8 mouse cellular contexts compared by ENCODE assay signal in the genomic region with DNA sequence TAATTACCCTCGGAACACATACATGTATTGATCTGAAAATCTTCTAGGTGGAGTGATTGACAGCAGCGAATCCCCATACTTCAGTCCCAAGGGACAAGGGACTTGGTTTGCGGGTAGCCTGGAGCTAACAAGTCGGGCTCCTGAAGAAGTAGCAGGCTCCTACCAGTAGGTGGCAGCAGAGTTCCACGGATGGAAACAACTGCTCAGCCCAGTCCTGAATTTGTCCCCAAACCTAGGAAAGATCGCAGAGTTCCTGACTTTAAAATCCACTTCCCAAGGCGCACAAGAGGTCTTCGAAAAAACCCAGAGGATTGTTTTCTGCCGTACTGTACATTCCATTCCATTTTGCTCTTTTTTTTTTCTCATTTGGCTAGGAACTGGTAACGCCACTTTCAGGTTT.
DNase-seq lines count a peak whose midpoint lies in the region; ATAC-seq and TF ChIP-seq lines count a peak whose summit lies in the region.

No protein-coding gene starts in this region.

- no peaks in the 10 kb centered on the region for H3K36me3 ChIP-seq in forebrain, embryonic 12.5 days (replicated peaks)
- no peaks in the 10 kb centered on the region for H3K36me3 ChIP-seq in heart, postnatal 0 days (replicated peaks; ENCODE audit: control insufficient read depth, insufficient read depth, low read length)
- no peaks in the 10 kb centered on the region for H3K36me3 ChIP-seq in liver, embryonic 14.5 days (replicated peaks; ENCODE audit: control insufficient read depth, insufficient read depth, low read depth)
- no peaks in the 10 kb centered on the region for H3K36me3 ChIP-seq in neural tube, embryonic 12.5 days
- no peaks in the 10 kb centered on the region for H3K36me3 ChIP-seq in stomach, postnatal 0 days (ENCODE audit: control insufficient read depth, insufficient read depth, low read length)

- no peak overlapping the region for H3K9ac ChIP-seq in forebrain, embryonic 12.5 days
- no peak overlapping the region for H3K9ac ChIP-seq in heart, postnatal 0 days (replicated peaks; ENCODE audit: low read depth, low read length)
- H3K9ac ChIP-seq in liver, embryonic 14.5 days (replicated peaks): no peak overlapping the region
- no peak overlapping the region for H3K9ac ChIP-seq in neural tube, embryonic 12.5 days
- no peak overlapping the region for H3K9ac ChIP-seq in stomach, postnatal 0 days (ENCODE audit: low read length)

- peak; percentile 91 for TF ChIP-seq CTCF in heart, postnatal 0 days (IDR thresholded peaks at IDR 0.05; ENCODE audit: low read depth)
- peak; percentile 92 for TF ChIP-seq CTCF in liver, embryonic 14.5 days (IDR thresholded peaks at IDR 0.05; ENCODE audit: low read depth)
- TF ChIP-seq CTCF in stomach, postnatal 0 days (IDR thresholded peaks at IDR 0.05; ENCODE audit: low read depth): peak; percentile 98

- H3K27me3 ChIP-seq in forebrain, embryonic 12.5 days: peaks cover 19% of the 10 kb centered on the region
- H3K27me3 ChIP-seq in heart, postnatal 0 days (ENCODE audit: control insufficient read depth, insufficient read depth, low read length): peaks cover 10% of the 10 kb centered on the region
- no peaks in the 10 kb centered on the region for H3K27me3 ChIP-seq in liver, embryonic 14.5 days (ENCODE audit: control insufficient read depth, insufficient read depth, low read length)
- no peaks in the 10 kb centered on the region for H3K27me3 ChIP-seq in neural tube, embryonic 12.5 days (replicated peaks)
- no peaks in the 10 kb centered on the region for H3K27me3 ChIP-seq in stomach, postnatal 0 days (ENCODE audit: control insufficient read depth, insufficient read depth, low read length)

- peak overlapping the region; percentile 38 for H3K4me2 ChIP-seq in forebrain, embryonic 12.5 days
- H3K4me2 ChIP-seq in heart, postnatal 0 days (ENCODE audit: low read depth, low read length): peak overlapping the region; percentile 60
- peak overlapping the region; percentile 22; the same call in 1 of the 2 replicates for H3K4me2 ChIP-seq in liver, embryonic 14.5 days (ENCODE audit: low read depth)
- H3K4me2 ChIP-seq in neural tube, embryonic 12.5 days (replicated peaks): peak overlapping the region; percentile 44
- H3K4me2 ChIP-seq in stomach, postnatal 0 days (replicated peaks; ENCODE audit: low read depth): peak overlapping the region; percentile 49

- peak; percentile 43 to 55 for DNase-seq in CD8-positive naive resting alpha-beta T cell, adult 2 months (ENCODE audit: low read depth in 2 of 2, low spot score in 2 of 2)
- peak; percentile 64 for DNase-seq in c-Kit-positive CD71-negative TER-119-negative erythroid progenitor cells, embryonic 14.5 days (ENCODE audit: low read depth)
- DNase-seq in heart, postnatal 0 days (ENCODE audit: low spot score): peak; percentile 74
- DNase-seq in kidney, postnatal 36 days: peak; percentile 81 to 92
- DNase-seq in liver, embryonic 14.5 days (ENCODE audit: low read depth in 3 of 3, low spot score in 3 of 3): peak; percentile 25 to 40 (median 30)
- peak; percentile 87 for DNase-seq in stomach, postnatal 0 days (ENCODE audit: low spot score)

- WGBS in forebrain, embryonic 12.5 days: 13% methylated on average over 10 of the region's 10 CpGs
- 9% methylated on average over 10 of the region's 10 CpGs for WGBS in heart, postnatal 0 days
- WGBS in liver, embryonic 14.5 days (ENCODE audit: insufficient replicate concordance): 10% methylated on average over 10 of the region's 10 CpGs
- 21% methylated on average over 10 of the region's 10 CpGs for WGBS in neural tube, embryonic 12.5 days
- WGBS in stomach, postnatal 0 days: 3% methylated on average over 10 of the region's 10 CpGs

- peak; percentile 84 for ATAC-seq in forebrain, embryonic 12.5 days (ENCODE audit: low FRiP score)
- ATAC-seq in heart, postnatal 0 days (ENCODE audit: insufficient read depth, low read depth): peak; percentile 64; the same call in 1 of the 2 replicates
- no peak for ATAC-seq in liver, embryonic 14.5 days (ENCODE audit: insufficient read depth)
- no peak for ATAC-seq in neural tube, embryonic 12.5 days (ENCODE audit: low FRiP score, low read depth)
- ATAC-seq in stomach, postnatal 0 days (ENCODE audit: low FRiP score, low TSS enrichment): peak; percentile 56; the same call in 1 of the 2 replicates

- no peaks in the 10 kb centered on the region for H3K9me3 ChIP-seq in forebrain, embryonic 12.5 days
- no peaks in the 10 kb centered on the region for H3K9me3 ChIP-seq in heart, postnatal 0 days (replicated peaks; ENCODE audit: control insufficient read depth, low read length)
- H3K9me3 ChIP-seq in liver, embryonic 14.5 days (ENCODE audit: control insufficient read depth, low read length): no peaks in the 10 kb centered on the region
- no peaks in the 10 kb centered on the region for H3K9me3 ChIP-seq in neural tube, embryonic 12.5 days
- H3K9me3 ChIP-seq in stomach, postnatal 0 days (ENCODE audit: control insufficient read depth, low read length): no peaks in the 10 kb centered on the region

- H3K27ac ChIP-seq in forebrain, embryonic 12.5 days: no peak overlapping the region
- no peak overlapping the region for H3K27ac ChIP-seq in heart, postnatal 0 days (ENCODE audit: low read depth)
- no peak overlapping the region for H3K27ac ChIP-seq in liver, embryonic 14.5 days
- no peak overlapping the region for H3K27ac ChIP-seq in neural tube, embryonic 12.5 days
- H3K27ac ChIP-seq in stomach, postnatal 0 days (replicated peaks): no peak overlapping the region

- TF ChIP-seq EP300 in heart, postnatal 0 days (IDR thresholded peaks at IDR 0.05; ENCODE audit: low read depth): no peak
- no peak for TF ChIP-seq EP300 in liver, embryonic 14.5 days (IDR thresholded peaks at IDR 0.05; ENCODE audit: low read depth)
- TF ChIP-seq EP300 in stomach, postnatal 0 days (optimal IDR thresholded peaks at IDR 0.05): no peak

- H3K4me3 ChIP-seq in forebrain, embryonic 12.5 days (replicated peaks): no peak overlapping the region
- peak overlapping the region; percentile 29 for H3K4me3 ChIP-seq in heart, postnatal 0 days (ENCODE audit: low read depth, low read length)
- no peak overlapping the region for H3K4me3 ChIP-seq in liver, embryonic 14.5 days (ENCODE audit: insufficient read depth in 1 of 2, low read depth in 2 of 2, low read length in 2 of 2)
- no peak overlapping the region for H3K4me3 ChIP-seq in neural tube, embryonic 12.5 days
- H3K4me3 ChIP-seq in stomach, postnatal 0 days (ENCODE audit: low read depth, low read length): peak overlapping the region; percentile 31

- peaks cover 7% of the 10 kb centered on the region; the same call in 1 of the 2 replicates for H3K4me1 ChIP-seq in forebrain, embryonic 12.5 days
- H3K4me1 ChIP-seq in heart, postnatal 0 days (ENCODE audit: control insufficient read depth, insufficient read depth): no peaks in the 10 kb centered on the region
- H3K4me1 ChIP-seq in liver, embryonic 14.5 days (replicated peaks; ENCODE audit: control insufficient read depth in 2 of 2, insufficient read depth in 2 of 2, low read length in 1 of 2): no peaks in the 10 kb centered on the region
- H3K4me1 ChIP-seq in neural tube, embryonic 12.5 days: no peaks in the 10 kb centered on the region
- H3K4me1 ChIP-seq in stomach, postnatal 0 days (replicated peaks; ENCODE audit: control insufficient read depth, insufficient read depth): no peaks in the 10 kb centered on the region

Comparison
In these comparisons a context has a peak if more than half of its experiments do, and no peak if none do; other contexts are left out.
1. DNase-seq: peak in every context shown above with its lines; median percentile 87 in stomach, postnatal 0 days; 86 in kidney, postnatal 36 days; 74 in heart, postnatal 0 days; 64 in c-Kit-positive CD71-negative TER-119-negative erythroid progenitor cells, embryonic 14.5 days; 49 in CD8-positive naive resting alpha-beta T cell, adult 2 months; 30 in liver, embryonic 14.5 days.
2. ATAC-seq: peak in forebrain, embryonic 12.5 days (single experiment), heart, postnatal 0 days (single experiment) and stomach, postnatal 0 days (single experiment); none in liver, embryonic 14.5 days (single experiment) and neural tube, embryonic 12.5 days (single experiment).
3. H3K4me3 ChIP-seq: peak in heart, postnatal 0 days (single experiment) and stomach, postnatal 0 days (single experiment); none in forebrain, embryonic 12.5 days (single experiment), liver, embryonic 14.5 days (0 of 2) and neural tube, embryonic 12.5 days (single experiment).
4. Peak in every context shown above with its lines, with median percentiles within 50 percentile points of each other: H3K4me2 ChIP-seq and CTCF ChIP-seq.